Mouse (Mus musculus): ENCODE measurements at regions not wholly inside any gene's neighbourhood (a gene's known extent, or its start where the extent isn't known, plus 50 kb on each side); places are given as distances from the start of the nearest gene placed in this dataset.

DNA sequence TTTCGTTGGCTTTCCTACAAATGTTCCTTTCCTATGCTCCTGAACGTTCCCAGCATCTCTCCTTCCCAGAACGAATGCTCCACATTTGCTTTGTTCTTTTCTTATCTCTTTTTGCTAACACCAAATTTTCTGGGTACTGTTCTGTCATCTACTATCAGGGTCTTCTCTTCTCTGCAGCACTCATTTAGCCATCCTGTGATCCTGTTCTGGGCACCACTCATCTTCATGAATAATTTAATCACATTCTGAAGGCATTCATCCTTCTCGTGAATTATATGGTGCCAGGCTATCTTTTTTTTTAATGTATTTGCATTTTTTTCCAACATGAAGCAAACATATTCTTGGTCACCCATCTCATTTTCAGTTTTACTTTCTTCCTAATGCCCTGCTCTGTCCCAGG is 87.3 kb upstream of the Zc3h12c start:
- DNase-seq (ENCODE audit: low read depth, low spot score): no peak
- WGBS: 65% methylated on average over 4 of the region's 4 CpGs

DNA sequence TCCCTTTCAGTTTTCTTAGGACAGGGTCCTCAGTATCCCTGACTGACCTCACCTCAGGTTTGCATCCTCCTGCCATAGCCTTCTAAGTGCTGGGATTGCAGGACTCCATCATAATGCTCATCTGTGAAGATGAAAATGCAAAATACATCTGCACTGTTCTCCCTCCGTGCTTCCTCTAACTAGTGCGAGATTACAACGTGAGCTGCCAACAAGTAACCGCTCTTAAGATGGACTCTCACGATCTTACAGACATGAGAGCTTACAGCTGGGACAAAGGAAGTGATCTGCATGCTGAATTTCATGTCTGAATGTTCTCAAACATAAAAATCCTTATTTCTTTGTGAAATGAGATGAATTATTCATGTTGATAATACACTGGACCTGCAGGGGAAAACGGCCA is 86.1 kb upstream of the Zc3h12c start:
- DNase-seq (ENCODE audit: low read depth, low spot score): no peak
- WGBS: 68% methylated on average over 6 of the region's 6 CpGs

DNA sequence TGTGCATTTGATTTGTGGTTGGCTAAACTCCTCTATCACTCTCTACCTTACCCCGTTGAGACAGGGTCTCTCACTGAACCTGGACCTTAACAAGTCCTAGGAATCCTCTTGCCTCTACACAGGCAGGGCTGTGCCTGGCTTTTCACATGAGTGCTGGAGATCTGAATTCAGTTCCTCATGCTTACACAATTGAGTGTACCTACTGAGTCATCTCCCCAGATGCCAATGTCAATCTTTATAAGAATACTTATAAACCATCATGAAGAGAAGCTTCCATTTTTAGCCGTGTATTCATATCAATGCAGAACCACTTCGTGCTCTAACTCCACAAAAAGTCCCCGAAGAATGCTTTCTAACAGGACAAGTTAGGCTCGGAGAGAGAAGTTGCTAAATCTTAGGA is 83.1 kb upstream of the Zc3h12c start:
- WGBS: 83% methylated on average over 5 of the region's 5 CpGs

DNA sequence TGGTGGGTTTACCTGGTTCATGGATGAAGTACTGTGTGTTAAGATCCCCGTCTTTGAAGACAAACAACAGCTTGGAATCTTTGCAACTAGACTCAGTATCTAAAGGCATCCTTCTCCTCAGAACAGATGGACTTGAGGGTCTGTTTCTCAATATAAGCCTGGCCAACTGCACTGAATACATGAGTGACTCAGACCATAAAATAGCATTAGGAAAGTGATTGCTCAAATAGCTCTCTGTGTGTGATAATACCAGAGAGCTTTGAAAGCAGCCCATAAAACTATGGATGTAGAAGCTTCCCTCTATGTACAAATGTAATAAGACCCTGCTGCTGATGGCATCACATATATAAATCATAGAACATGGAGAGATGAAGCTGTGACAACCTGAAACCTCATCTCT is 78.3 kb upstream of the Zc3h12c start:
- no peak for DNase-seq (ENCODE audit: low read depth, low spot score)
- WGBS: 69% methylated on average over 1 of the region's 1 CpGs

More for the DNA sequence above, 83.1 kb upstream of the Zc3h12c start:
- DNase-seq (ENCODE audit: low read depth, low spot score): no peak

DNA sequence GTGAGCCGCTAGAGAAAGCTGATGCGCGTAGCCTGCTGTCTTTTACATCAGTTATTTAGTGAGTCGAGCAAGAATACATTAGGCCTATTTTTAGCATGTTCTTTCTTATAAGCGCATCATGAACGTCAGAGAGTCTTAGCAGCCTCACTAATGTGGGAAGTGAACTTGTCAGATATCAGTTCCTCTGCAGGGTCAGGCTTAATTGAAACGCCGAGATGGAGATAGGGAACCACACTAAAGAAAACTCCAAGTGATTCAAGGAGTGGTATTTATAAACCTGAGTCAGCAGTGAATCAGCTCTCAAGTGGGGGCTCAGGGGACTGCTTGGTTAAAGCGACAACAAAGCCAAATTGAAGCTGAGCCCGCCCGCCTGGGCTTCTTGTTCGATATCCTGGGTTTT is 75.7 kb upstream of the Zc3h12c start:
- no peak for DNase-seq (ENCODE audit: low read depth, low spot score)
- 61% methylated on average over 12 of the region's 12 CpGs for WGBS

DNA sequence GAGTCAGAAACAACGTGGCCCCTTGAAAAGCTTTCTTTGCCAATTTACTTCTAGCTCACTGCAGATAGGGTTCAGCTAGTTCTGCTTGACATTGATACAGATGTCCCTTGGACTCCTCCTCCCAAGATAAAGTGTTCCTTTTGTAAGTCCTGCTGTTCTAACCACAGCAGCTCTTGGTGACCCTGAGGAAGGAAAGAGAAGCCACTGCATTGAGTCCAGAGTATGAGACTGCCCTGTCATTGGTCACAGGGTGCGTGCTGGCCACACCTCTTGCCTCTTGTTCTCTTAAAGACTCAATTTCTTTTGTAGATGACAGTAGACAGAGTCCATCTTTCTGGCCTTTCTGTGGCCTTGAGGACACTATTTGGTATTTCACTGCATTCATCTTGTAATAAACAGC is 74.7 kb upstream of the Zc3h12c start:
- DNase-seq (ENCODE audit: low read depth, low spot score): no peak
- 77% methylated on average over 2 of the region's 2 CpGs for WGBS

DNA sequence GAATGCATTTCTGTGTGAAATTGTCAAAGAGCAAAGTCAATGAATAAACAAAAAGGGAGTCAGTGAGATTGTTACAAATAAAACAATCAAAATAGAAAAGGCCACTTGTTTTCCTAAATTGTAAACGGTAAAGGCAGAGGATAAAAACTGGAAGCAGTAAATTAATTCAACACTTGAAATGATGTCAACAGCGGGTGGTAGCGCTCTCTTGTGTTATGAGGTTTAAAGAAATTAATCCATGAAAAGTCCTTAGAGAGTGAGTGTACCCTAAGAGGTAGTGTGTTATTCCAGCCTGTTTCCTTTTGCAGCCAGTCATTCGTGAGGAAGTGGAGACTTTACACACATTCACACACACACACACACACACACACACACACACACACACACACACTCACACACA is 73.2 kb upstream of the Zc3h12c start:
- WGBS: 52% methylated on average over 4 of the region's 4 CpGs
- no peak for DNase-seq (ENCODE audit: low read depth, low spot score)

DNA sequence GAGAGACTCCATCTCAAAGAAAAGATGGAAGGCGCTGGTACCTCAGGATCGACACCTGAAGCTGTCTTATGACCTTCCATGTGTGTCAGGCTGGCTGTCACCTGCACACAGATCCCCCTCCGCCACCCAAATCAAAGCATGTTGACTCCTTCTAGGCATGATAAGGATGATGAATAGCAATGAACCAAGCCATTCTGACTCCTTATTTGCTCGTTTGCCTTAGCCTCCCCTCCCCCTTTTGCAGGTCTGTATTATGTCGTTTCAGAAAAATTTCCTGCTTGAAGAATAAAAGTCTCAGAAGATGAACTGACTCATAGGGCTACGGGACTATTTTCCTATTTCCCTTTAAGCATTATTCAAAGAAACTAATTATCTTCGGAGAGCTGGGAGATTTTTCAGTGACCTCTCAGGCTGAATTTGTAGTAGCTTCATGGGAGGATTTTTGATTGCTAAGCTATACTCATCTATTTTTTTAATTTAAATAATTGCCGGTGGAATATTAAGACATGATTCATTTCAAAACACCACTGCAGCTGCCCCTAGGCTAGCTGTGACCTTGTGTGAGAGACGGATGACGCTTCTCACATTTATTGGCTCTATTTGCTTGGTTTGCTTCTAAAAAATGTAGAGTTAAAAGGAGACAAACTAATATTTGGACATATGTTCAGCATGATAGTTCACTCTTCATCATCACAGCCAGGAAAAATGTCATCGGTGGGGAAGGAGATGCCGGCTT is 72.4 kb upstream of the Zc3h12c start:
- no peak for DNase-seq (ENCODE audit: low read depth, low spot score)
- WGBS: 64% methylated on average over 12 of the region's 12 CpGs

DNA sequence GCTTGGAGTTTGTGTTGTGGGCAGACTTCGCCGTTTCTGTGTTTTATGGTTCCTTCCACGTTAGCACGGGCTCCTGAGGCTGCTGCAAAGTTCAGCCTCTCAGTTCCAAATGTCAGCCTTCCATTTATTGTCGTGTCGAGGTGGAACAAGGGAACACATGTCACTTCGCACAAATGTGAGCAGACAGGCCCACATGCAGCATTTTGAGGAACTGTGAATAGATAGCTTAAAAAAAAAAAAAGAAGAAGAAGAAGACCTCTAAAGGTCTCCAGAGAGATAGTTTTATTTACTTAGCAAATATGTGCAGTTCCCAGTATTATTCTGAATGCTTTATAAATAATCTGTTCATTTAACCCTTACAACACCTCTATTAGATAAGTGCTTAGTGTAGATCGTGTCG is 66.4 kb upstream of the Zc3h12c start:
- WGBS: 48% methylated on average over 9 of the region's 9 CpGs

DNA sequence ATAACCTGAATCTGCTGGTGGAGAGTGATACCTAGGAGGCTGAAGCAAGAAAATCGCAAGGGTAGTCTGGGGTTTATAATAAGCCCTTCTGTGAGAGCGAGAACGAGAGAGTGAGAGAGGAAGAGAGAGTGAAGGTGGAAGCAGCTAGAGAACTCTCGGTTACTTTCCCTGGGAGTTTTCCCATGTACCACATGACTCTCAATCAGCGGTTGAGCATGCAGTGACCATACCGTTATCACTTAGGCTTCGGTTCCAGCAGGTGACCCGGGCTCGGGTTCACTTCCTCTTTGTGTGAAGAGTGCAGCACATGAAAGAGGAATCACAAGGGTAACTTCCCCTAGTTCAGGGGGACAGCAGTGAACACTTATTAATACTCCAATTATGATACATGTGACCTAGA is 61.2 kb upstream of the Zc3h12c start:
- no peak for DNase-seq (ENCODE audit: low read depth, low spot score)
- 77% methylated on average over 9 of the region's 9 CpGs for WGBS

More for the DNA sequence above, 66.4 kb upstream of the Zc3h12c start:
- DNase-seq (ENCODE audit: low read depth, low spot score): no peak

DNA sequence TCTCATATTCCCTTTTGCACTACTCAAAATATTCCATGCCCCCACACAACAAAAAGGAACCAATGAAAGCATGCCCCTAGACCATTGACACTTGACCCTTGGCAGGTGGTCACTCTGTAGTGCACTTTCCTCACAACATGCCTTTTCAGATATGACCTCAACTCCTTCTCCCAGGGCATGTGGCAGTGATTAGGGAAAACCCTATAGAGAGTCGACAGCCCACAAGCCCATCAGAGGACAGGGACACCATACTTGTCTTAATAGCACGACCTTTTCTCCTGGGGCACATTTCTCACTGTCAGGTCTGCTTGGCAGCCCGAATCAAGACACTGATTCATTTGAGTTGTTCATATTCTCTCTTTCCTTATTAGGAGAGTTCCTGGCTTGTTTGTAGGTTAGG is 57.3 kb upstream of the Zc3h12c start:
- 53% methylated on average over 3 of the region's 3 CpGs for WGBS
- no peak for DNase-seq (ENCODE audit: low read depth, low spot score)

DNA sequence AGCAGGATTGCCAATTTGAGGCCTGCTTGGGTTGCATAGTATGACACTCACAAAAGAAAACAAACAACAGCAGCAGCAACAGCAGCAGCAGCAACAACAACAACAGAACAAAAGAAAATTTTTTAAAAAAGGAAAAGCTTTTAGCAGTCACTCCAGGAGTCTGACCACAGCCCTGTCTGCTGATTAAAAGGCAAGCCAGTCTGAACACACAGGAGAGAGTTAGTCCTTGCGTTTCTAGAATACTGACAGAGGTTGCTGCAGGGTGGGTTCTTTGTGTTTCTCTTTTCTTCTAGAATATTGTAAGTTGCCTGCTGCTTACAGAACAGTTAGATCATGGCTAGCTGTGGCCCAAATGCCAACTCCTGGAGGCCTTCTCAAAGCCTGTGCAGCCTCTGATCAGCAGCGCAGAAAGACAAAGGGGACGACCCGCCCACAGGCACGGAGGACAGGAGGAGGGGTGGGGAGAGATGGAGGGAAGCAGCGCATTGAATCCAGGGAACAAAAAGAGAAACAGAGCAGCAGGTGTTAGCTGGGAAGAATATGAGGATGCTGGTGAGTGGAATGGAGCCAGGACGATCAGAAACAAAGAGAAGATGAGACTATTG is 55.2 kb upstream of the Zc3h12c start:
- 49% methylated on average over 7 of the region's 7 CpGs for WGBS
- DNase-seq (ENCODE audit: low read depth, low spot score): no peak
